Mouse (Mus musculus) adrenal gland, postnatal 36 days (tissue): ENCODE measurements at regions not wholly inside any gene's neighbourhood (a gene's known extent, or its start where the extent isn't known, plus 50 kb on each side); places are given as distances from the start of the nearest gene placed in this dataset.

Experiments used
- DNase-seq, 2 experiments: peaks; one replicate each; pipeline ENCODE4 v3.0.0; 2021; ENCODE audit warnings: mixed read lengths in 1 of 2

DNA sequence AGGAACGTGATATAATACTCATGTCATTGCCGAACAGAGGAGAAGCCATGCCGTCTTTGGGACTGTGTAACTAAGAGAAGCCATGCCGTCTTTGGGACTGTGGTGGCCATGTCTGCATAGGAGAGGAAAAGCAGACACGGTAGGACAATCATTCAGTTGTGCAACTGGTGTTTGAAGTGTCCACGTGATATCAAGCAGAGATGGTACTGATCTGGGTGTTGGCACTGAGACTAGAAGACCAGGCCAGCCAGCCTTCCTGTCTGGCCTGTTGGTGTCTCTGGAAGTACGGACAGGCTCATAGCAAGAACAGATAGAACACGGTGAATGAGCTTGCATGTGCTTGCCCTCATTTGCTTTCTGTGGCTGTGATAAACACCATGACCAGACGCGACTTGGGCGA lies 175.7 kb downstream of the Slc38a4 start:
- no peak for DNase-seq

DNA sequence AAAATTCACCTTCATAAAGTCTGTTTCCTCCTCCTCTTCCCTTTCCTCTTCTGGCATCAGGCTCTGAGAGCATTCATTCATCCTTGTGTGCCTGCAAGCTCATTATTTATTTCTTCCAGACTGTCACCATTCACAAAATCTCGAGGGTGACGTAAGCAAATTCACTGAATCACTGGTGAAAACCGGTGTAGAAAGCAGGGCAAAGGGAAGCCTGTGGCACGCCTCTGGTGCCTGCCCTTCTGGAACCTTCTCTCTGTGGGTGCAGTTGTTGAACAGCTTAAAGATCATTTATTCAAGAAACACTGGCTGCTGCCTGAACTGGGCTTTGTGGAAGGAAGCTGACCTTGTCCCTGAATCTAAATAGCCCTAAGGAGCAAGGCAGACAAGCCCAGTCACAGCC lies 177.0 kb downstream of the Slc38a4 start:
- DNase-seq, result peak; percentile 31 to 61

DNA sequence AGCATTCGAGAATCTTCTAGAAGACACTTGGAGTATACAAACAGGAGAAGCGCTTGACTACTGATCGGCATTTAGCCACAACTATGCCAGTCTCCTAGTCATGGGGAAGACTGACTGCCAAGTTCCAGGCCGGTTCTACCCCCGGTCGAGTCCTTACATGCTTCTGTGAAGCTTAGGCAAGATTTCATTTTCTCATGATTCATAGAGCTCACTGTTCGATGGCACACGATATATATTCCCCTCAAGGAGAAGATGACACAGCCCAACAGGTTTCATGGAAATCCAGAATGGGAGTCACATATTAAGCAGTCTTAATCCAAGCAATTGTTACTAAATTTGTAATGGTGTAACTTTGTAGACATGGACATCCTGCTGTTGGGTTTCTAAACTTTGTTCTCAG lies 177.8 kb downstream of the Slc38a4 start:
- no peak for DNase-seq

DNA sequence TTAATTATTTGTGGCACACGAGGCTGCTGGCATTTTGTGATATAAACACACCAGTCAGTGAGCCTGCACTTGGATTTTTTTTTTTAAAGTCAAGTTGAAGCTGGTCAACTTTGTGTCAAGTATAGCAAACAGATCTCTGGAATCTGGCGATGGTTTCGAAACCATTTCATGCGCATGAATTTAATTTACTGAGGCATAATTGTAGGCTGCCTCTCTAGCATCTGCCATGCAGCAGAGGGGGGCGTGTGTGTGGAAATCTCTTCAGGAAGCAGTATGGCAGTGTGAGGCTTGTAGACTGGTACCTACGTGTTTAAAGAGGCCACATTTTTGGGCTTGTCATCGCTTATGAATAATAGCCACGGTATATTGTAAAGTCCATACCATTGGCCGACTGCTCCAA lies 177.7 kb upstream of the Slc38a2 start:
- DNase-seq, result no peak

DNA sequence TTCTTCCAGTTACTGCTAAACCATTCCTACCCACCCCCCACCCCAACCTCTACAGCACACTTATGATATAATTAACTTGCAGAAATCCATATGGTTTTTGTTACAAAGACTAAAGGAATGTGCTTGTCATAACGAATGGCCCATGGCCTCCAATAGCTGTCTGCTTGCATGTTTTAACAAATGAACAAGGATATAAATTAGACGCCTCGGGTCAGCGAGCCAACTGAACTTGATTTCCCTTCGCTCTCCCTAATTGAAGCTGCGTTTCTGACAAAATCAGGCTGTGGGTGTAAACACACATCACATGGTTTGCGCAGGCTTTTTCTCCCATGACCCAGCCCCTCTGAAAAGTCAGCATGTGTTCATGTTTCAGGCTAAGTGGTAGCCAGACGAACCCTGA lies 174.6 kb upstream of the Slc38a2 start:
- no peak for DNase-seq

DNA sequence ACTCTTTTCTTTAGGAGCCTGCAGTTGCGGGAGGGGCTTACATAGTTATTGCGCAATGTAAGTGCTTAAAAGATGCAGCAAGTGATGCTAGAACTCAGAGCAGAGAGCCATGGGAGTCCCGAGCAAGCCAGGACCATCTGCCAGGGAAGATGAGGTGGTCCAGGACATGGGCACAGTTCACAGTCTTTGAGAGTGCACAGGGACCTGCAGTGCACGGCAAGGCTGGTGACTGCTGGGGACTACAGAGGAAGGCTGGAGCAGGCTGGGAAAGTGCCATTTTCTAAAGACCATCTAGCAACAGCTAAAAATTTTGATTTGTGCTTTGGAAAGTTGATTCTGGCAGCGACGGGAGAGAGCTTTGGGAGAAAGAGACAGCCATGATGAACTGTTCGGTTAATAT lies 174.0 kb upstream of the Slc38a2 start:
- DNase-seq, result no peak

DNA sequence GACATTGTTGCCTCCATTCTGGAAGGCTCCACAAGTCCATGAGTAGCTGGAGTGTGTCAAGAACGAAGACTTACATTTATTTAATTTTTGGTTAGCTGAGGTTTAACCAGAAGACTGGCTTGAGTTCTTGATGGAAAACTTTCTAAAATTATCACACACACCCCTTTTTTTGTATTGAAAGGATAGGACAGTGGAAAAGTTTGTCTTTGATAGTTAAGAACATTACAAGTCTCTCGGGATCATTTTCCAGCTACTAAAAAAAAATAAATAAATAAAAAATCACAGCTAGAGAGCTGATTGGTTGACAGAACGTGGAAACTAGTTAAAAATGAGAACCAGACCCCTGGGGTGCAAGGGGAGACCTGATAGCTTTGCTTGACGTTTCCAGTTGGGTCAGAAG lies 173.6 kb upstream of the Slc38a2 start:
- DNase-seq, result no peak

DNA sequence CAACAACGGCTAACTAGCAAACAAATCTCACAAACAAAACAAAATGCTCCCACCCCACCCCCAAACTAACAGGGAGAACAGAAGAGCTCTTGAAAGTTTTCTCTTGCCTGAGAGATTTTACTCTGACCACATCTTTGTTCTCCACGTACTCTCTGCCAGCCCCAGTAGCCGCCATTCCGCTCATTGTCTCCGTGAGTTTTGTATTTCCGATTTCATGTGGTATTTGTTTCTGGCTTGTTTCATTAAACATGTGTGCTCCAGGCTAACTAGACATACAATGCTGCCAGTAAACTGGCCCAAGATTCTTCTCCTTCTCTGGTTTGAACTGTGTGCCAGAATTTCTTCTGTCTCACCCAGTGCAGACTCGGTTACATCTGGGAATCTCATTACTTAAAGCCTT lies 168.2 kb upstream of the Slc38a2 start:
- DNase-seq, result no peak

DNA sequence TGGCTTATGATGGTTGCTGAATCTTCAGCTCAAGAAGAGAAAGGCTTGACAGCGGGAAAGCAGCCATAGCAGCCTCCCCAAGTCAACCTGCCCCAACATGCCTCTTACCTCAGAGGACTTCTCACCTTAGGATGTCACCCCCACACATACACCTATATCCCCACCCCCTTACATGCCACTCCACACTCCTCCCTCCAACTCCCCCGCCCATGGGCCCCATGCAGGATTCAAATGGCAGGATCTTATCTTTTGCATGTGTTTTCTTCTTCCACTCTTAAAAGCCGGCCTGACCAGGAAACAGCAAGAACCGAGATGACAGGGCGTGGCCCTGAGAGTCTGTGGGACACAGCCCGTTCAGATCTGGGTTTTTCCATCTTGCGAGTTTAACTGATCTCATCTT lies 166.4 kb upstream of the Slc38a2 start:
- DNase-seq, result no peak

DNA sequence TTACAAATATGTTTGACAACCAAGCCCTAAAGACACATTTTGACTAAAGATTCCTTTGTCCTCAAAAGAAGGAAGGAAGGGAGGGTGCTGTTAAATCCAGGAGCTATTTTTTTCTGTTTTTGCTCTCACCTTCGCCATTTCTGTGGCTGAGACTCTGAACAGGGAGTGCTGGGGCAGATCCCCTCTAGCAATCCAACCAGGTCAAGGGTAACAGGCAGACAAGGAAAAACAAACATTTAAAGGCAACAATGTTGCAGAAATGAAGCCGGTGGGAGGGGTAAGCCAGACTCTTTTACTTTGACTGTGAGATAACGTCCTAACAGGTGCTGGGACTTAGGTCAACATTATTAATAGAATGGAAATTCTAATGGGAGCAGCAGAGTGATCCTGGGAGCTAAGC lies 158.2 kb upstream of the Slc38a2 start:
- no peak for DNase-seq

DNA sequence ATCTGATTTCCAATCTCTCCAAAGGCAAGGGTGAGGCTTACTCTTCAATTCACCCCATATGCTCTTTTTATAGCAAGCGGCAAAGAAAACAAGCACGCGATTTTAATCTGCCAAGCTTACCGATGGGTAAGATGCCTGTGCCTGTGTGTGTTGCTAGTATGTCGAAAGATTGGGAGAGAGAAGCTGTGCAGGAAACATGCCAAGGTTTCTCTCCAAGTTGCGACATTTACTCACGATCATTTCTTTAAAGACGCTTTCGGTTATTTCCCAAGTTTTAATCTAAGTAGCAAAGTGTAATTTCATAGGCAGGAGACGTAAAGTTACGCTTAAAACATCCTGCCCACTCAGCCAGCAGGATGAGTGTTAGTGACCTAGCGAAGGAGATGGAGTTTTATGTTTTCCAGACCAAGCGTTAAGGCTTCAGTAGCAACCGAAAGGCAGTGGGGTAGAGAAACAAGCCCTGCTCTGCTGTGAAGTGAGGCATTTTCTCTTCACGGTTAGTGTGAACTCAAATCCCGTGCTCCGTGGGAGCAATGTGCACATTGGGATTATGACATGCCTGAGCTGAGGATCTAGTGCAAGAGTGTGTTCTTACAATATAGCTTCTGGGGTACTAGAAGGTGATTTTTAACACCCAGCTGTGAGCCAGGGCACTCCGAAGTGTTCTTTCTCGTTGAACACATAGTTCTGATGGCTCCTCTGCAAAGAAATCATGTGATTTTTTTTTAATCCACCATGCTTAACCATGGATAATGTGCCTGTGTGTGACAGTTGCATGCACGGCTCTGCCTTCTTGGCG lies 152.6 kb upstream of the Slc38a2 start:
- DNase-seq, result no peak

DNA sequence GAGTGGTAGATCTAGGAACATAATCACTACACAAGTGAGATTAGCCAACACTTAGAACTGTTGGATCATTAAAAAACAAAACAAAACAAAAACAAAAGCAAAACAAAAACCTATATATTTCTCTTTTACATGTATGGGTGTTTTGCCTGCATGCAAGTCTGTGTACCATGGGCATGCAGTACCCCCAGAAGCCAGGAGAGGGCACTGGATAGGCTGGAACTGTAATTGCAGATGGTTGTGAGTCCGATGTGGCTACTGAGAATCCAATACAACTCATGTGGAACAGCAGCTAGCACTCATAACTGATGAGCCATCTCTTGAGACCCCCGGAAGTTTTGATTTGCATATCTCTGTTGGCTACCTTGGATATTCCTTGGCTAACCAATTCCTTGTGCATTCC lies 148.6 kb upstream of the Slc38a2 start:
- DNase-seq, result peak; percentile 8 to 24

DNA sequence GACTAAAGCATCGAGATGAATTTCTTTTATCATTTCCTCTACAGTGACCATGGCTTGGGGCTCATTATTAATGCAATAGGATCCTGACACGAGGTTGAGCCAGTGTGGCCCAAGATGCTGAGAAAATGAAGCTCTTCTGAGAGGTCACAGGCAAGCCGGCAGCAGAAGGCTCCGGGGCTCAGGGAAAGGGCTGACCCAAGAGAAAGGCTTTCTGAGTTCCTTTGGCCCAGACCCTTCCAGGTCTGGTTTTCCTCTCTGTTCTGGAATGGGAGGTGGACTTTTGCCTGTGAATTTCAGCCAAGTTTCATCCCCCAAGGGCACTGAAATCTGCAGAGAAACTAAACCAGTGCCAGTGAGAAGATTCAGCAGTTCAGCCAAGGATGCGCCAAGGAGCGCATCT lies 145.7 kb upstream of the Slc38a2 start:
- no peak for DNase-seq

DNA sequence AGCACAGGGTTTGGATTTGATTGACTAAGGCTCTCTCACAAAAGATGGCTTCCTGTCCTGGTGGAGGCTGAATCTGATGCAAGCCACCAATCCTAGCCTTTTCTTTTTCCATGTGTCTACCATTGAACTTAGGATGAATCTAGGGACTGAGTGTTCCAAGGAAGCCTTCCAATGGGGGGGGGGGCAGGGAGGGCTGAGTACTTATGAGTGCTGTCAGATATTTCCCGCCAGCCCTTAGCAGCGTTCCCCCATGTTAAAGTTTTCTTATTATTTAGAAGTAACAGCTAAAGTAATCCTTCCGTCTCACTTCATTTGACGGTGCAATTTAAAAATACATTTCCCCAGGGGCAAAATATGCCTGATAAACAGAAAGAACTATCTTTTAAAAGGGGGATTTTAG lies 144.8 kb upstream of the Slc38a2 start:
- no peak for DNase-seq

DNA sequence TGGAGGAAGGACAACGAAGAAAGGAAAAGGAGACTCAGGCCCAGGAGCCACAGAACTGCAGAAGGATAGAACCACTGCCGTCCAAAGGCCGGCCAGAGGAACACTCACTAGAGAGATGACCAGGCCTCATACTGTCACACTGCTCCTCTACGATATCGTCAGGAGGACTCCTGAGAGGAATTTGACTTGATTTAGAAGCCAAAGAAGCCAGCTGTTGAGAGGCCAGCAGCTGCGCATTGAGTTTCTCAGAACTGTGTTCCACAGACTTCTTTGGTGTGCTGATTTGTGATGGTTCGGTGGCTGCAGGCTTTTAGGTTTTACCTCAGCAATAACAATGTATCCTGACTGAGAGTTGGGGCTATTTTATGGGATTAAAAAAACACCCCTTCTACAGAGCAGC lies 144.1 kb upstream of the Slc38a2 start:
- no peak for DNase-seq

DNA sequence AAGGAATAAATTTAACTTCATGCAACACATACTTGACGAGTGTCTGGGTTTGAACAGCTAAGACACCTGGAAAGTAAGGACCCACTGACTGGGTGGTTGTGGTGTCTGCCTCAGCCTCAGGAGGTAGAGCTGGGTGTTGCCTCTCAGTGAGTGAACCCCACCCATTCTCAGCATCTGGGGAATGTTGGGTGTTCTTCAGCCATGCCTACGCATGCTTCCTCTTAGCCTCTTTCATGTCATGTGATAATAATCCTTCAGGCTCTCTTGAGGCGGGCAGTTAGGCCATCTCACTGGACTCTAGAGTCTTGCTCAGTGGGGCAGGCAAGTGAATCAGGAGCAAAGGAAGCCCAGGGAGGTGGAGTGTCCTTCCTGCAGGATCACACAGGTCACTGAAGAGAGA lies 143.4 kb upstream of the Slc38a2 start:
- DNase-seq, result no peak

DNA sequence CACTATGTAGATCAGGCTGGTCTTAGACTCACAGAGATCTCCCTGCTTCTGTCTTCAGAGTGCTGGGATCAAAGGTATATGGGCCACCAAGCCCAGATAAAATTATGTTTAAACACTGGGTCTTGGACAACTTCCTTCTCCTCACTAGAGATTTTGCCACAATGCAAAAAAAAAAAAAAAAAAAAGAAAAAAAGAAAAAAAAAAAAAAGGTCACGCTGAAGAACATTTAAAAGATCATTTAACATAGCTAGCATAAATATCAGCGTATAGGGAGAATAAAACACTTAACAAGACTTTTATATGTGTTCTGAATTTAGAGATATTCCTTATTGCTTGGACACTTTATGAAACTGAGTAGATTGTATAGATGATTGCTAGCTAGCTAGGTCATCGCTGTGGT lies 137.1 kb upstream of the Slc38a2 start:
- DNase-seq, result no peak

DNA sequence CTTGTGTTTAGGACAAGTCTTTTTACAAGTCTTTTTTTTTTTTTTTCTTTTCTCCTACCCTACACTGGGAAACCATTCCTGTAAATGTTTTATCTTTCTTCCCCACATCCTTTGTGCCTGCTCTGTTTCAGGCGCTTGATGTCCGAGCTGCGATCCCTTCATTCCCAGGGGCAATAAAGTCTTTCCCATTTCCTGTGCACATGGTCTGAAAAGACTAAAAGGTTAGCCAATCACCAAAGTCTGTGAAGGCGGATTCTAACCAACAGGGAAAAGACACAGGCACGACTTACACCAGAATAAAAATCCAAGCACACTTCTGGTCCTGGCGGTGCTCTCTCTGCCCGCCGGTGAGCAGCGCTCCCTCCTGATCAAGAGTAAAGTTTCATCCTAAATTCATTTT lies 135.3 kb upstream of the Slc38a2 start:
- DNase-seq, result no peak

DNA sequence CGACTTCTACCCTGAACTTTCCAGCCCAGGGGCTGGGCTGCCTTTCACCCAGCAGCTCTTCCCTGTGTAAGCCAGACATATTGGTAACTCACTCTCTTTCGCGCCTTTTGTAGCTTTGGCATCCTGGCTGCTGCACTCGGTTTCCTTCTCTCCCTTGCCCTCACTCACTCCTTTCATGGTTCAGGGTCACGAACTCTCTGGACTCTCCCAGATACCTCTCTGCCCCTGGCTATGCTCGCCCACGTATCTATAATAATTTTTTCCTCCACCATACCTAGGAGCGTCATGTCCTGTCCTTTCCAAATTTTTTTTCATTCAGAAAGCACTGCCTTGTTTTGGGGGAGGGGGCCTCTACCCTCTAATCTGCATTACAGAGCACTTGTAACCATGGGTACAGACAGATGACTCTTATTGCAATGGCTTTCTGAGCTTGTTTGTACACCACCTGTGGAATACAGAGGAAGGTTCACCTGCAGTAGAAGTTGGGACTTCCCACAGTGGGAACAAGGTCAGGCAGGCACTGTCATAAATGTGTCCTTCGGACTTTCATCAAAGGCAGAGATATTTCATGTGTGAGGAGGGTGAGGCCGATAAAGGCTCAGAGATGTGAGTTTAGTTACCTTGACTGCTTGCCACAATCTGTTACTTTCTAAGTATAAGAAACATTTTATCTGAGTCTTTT lies 134.8 kb upstream of the Slc38a2 start:
- no peak for DNase-seq

DNA sequence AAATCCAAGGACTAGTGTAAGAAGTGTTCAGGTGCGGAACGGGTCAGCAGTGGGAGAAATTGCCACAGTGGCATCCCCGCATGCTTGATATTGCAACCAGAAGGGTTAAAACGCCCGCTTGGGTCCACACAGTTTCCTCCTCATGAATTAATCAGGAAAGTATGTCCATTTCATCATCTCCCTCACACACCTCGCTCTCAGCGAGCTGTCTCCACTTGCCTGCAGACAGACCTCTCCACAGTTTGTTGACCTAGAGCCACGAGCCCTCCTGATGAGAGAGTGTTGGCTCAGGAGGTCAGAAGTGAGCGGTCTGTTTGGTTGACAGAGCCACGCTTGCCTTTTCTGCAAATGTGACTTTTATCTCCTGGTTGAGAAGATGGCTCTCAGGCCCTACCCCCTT lies 132.9 kb upstream of the Slc38a2 start:
- DNase-seq, result no peak

DNA sequence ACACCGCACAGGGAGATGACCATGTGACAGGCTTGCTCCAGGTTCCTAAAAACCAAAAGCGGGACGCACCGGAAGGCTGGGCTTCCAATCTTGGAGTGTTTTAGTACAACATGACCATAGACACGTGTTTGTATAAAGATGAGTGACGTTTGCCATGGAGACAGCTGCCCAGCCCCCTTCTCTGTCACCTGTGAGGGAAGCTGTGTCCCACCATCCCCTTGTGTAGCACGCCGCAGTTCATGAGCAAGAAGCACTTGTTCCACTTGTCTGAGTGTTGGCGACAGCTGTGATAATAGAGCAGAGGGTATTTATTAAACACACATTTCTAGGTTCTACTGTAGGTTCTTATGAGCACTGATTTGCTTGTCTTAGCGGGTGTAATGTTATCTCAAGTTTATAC lies 131.7 kb upstream of the Slc38a2 start:
- no peak for DNase-seq

DNA sequence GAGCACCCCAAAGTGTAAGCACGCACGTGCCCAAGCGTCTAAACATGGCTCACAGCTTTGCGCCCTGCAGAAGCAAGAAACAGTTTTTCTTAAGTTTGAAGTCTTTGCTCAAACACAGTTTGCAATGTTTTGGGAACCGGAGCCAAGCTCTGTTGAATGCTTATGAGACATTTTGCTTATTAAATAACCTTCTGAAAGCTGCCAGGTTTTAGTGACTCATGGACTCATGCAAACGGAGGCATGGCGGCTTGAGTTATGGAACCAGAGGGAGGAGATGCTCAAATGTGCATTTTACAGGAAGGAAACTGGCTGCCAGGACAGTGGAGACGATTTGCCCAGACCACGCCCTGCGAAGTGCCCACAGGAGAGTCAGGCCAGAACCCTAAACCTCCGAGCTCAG lies 131.0 kb upstream of the Slc38a2 start:
- peak; percentile 10 to 35 for DNase-seq

DNA sequence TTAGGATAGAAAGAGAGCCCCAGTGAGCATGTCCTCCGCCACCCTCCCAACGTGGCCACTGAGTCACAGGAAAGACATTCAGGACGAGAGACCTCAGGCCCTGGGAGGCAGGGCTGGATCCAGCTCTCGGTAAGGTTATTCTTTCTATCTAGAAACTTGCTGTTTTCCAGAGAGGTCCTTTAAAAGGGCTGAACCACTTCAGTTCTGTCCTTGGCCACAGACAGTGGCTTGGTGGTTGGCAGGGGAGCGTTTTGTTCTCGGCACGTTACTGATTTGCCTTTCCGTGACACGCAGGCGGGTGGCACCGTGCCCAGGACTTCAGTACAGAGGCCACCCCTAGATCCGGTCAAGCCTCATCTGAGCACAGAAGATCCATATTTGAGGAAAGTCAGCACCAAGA lies 130.4 kb upstream of the Slc38a2 start:
- DNase-seq, result peak; percentile 83 to 89

DNA sequence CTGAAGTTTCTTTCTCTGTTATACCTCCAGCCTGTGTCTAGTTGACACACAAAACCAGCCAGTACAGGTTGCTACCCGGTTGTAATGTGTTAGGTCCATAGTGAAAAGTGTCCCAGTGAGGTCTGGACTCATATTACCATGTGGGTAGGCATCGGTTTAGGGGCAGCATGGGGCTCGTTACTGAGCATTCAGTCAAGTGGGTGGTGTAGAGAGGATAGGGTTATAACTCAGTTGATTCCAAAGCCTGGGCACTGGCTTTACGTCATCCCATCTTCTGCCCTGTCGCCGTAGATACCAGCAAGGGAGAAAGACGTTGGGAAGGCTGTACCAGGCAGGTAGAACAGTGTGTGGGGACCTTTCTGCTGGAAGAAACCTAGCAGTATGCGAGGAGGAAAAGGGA lies 129.2 kb upstream of the Slc38a2 start:
- no peak for DNase-seq
